Mouse (Mus musculus): ENCODE data around the gene Psmd4. TPM values are rescaled to one million over a fixed set of nuclear protein-coding genes. Genes with fewer than 3 reads are reported as not detected.
"Not testable (repeated sequence)": the region's sequence is repeated elsewhere in the genome, so short reads cannot be mapped to it uniquely, and the experiment has no call there.

Gene Psmd4
- total RNA-seq (2021) = 100 to 1,000 TPM; 163 to 181 TPM
- long read RNA-seq, experiment 1, transcript Psmd4-201 (10 exons, 1,276 nt) = minor isoform, 88 of 227 reads
- long read RNA-seq, experiment 1, transcript Psmd4-202 (10 exons, 1,332 nt) = major isoform, 89 of 227 reads
- long read RNA-seq, experiment 1, partial matches to known transcripts = 14 of 227 reads
- long read RNA-seq, experiment 1, other reads (novel, unspliced or antisense) = 36 of 227 reads
- long read RNA-seq, experiment 2, transcript Psmd4-202 (10 exons, 1,332 nt) = major isoform, 116 of 247 reads
- long read RNA-seq, experiment 2, transcript Psmd4-201 (10 exons, 1,276 nt) = minor isoform, 97 of 247 reads
- long read RNA-seq, experiment 2, partial matches to known transcripts = 8 of 247 reads
- long read RNA-seq, experiment 2, other reads (novel, unspliced or antisense) = 26 of 247 reads

DNA sequence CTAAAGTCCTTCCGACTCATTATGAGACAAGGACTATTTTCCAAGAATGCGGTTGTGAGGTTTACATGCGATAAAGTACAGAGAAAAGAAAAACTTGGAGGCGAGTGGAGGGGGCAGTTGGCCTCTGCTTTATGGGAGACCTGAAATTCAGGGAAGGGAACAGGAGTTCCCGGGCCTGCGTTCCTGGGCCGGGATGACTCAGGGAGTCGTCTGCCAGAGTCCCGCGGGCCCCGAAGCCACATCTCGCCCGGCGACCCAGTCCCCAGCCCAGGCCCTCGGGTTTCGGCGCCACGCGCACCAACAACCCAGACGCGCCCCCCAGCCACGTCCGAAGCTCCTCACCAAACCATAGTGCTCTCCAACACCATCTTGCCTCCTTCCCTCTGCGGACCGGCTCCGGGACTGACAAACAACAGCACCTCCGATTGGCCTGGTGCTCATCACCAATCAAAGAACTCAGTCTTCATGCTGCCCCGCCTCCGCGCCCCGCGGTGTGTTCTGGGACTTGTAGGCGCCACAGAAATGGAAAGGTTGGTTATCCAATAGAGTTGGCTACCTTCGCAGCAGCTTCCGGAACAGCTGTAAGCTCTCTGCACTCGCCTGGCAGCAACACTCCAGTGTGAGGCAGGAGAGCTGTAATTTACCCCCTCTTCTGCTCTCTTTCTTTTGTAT, at the start of gene Psmd4:
Psmd4 (minus strand) TSS at position 449 of the 672 bp plus-strand sequence.
- DNase-seq = peak; percentile 97

DNA sequence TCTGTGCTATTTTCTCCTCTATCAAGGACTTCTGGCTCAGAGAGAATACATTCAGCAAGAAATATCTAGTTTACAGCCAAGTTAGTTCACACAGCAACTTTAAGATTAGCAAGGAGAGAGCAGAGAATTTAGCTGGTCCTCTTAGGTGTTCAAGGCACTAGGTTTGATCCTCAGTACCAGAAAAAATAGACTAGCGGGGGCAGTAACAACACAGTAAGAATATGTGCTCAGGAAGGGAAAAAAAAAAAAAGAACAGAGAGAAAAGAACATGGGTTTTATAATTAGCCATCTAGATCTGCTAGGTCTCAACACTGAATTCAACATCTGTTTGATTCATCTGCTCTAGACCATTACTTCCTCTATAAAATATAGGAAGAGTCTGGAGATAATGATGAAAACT, 45.7 kb upstream of the Psmd4 start:
- DNase-seq = no peak

DNA sequence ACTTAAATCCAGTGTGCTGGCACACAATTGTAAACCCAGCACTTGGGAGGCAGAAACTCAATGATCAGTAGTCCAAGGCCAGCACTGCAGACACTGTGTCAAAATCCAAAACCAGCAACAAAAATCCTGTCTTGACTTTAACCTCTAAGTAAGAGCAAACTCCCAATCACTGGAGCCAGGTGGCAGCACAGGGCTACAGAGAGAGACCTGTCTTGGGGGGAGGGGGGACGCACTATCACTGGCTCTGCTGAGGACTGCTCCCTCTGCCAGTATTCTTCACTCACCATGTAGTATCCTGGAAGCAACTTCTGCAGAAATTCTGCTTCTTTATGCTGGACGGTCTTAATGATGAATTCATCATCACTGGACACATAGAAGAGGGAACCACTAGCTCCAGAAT, 29.2 kb upstream of the Psmd4 start:
- DNase-seq = no peak

DNA sequence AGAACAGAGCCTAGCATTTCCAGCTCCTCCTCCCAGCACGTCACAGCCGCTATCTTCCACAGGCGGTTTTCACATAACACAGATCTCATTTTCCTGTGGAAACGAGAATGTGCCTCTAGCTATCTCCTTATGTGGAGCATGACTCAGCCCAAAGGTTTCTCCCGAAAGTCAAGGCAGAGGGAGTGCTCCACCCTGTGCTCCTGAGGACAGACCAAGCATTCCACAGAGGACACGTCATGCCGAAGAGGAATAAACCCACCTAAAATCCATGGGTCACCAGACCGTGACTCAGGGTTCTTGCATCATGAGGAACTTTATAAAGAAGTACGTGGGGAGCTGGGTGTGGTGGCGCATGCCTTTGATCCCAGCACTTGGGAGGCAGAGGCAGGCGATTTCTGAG, 24.2 kb upstream of the Psmd4 start:
- DNase-seq = no peak

DNA sequence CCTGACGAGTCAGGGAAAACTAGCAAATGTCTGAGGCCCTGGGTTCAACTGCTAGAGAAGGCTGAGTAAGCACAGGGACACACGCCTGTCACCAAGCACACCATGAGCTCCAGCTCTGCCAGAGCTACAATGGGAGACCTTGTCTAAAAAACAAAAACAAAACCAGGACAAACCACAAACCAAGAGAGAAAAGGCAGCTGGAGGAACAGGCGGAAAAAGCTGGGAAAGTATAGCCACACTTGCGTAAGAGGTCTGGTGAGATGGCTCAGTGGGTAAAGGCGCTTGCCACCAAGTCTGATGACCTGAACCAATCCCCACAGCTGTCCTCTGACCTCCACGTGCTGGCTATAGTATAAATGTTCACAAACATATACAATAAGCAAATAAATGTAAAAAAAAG, 23.7 kb upstream of the Psmd4 start:
- DNase-seq = no peak

DNA sequence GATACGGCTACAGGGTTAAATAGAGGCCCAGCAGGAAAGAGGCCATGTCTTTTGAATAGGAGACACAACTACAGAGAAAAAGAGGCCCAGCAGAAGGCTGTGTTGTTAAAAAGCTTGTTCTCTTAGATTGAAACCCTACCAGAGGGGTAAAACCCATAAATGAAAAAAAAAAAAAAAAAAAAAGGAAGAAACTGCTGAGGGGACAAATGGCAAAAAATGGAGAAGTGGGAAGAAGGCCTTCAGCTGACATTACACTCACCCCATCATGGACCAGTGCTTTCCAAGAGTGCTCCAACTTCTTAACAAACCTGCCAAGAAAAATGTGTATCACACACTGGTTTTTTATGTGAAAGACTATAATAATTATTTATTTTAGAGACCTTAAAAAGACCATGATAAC, 23.1 kb upstream of the Psmd4 start:
- no peak for DNase-seq

DNA sequence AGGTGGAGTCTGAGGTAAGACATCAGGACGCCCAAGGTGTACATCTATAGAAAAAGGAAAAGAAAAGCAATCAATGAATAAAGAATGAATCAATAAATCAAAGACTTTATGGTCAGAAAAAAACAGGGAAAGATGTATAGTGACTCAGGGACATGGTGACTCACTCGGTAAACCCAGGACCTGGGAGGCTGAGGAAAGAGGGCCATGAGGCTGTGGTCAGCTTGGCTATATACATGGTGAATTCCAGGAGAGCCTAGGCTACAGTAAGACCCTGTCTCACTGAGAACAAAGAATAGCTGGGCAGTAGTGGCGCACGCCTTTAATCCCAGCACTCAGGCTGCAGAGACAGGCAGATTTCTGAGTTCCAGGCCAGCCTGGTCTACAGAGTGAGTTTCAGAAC, 21.3 kb upstream of the Psmd4 start:
- DNase-seq = no peak

DNA sequence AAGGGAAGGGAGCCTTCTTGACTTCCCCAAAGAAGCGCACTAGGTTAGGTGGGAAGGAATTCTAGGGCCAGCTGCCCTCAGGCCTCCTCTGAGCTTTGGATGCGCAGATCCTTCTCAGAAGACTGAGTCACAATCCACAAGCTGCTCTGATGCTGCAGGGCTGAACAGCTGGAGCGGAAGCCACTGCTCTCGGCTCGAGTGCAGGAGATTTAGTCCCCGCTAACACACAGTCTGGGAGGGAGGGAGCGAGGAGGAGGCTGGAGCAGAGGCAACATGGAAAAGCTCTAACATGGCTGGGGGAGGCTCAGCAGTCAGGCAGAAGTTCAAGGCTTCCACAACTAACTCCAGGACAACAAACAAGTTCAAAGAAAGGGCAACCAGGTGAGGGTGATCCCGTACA, 15.7 kb upstream of the Psmd4 start:
- DNase-seq = no peak

DNA sequence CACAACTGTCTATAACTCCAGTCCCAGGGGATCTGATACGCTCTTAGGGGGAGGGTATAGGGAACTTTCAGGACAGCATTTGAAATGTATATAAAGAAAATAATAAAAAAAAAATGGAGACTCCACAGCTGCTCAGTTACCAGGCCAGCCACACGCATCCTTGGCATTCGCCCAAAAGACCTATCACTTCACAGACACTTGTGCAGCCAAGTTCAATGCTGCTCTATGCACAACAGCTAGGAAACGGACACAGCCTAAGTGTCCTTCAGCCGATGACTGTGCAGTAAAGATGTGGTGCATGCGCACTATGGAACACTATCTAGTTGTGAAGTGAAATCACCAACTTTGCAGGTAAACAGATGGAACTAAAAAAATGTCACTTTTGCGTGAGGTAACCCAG, 13.9 kb upstream of the Psmd4 start:
- no peak for DNase-seq

DNA sequence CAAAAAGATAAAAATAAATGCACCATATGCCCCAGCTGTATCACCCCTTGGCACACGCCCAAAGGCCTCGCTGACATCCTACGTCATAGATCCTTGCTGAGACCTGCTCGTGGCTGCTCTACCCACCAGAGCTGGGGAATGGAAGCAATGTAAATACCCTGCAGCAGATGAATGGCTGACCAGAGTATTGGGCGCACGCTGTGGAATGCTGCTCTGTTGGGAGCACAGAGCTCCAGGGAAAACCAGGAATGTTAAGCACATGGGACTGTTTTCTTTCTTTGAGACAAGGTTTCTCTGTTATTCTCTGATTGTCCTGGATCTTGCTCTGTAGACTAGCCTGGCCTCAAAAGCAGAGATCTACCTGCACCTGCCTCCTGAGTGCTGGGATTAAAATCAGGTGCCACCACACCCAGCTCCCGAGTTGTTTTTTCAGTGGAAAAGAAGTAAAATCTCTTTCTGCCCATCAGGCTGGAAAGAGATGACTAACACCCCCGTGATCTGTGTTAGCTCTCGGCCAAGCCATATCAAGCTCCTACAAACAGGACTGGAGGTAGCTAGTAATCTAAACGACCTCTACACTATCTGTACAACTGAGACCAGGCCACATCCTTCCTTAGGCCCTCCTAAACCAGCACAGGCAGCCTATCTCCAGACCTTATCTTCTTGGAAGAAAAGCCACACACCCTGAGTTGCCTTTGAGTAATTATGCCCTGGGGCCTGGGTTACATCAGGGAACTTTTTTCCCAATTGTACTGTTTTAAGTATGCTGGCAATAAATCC, 12.3 kb upstream of the Psmd4 start:
- DNase-seq = no peak

DNA sequence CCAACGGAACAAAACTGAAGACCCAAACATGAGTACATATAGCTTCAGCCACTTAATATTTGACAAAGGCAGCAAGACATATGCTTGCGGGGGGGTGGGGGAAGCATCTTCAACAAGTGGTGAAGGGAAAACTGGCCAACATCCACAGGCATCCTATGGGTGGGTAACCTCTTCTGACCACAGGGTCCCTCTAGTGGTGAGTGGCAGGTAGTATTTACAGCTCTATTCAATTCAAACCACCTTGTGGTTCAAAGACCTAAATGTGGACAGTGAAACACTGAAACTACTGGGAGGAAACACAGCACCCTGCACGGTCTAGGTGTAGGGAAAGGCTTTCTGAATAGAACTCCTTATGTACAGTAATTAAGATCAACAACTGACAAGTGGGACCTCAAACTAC, 11.3 kb upstream of the Psmd4 start:
- no peak for DNase-seq

DNA sequence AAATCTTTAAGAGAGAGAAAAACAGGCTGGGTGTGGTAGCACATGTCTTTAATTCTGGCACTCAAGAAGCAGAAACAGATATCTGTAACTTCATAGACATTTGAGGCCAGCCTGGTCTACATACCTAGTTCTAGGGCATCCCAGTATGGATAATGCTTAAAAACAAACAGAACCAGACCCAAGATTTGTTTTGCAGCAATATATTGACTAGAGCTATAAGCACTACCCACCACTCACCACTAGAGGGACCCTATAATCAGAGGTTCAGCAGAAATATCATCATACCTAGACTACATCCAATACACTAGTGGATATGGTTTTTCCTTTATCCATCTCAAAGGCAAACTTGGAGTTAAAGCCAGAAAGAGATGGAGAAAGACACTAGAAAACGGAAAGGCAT, 10.5 kb upstream of the Psmd4 start:
- DNase-seq = no peak

DNA sequence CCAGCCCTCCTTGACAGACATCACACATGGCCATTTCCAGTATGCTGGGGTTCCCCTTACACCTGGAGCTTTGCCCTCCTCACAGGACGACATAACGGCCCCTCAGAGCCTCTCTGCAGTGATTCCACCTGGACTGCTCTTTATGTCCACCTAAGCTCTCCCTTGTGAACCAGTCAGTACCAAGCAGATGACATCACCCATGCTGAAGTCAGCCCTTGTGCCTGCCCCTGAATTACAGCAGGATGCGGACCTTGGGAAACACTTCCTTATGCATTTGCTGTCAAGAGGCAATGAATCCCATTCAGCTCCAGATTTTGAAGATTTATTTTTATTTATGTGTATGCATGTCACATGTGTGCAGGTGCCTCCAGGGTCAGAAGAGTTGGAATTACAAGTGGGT, 5.5 kb upstream of the Psmd4 start:
- no peak for DNase-seq

DNA sequence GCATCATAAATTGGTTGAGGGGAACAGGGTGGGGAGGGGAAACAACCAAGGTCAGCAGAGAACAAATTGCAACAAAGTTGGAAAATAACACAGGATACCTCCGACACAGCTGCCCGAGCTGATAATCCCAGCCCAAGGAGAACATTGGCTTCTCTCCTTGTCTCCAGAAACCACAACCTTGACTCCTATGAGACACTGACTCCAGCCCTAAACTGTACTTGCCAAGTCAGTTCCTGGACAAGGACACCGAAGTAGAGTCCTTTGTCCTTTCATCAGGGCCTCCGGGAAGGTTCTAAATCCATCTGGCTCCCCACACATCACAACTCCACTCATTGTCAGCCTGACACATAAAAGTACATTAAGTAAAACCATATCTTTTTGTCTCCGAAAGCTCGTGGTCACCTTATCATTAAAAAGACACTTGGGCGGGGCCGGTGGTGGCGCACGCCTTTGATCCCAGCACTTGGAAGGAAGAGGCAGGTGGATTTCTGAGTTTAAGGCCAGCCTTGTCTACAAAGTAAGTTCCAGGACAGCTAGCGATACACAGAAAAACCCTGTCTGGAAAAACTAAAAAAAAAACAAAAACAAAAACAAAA, 4.1 kb upstream of the Psmd4 start:
- DNase-seq = no peak

DNA sequence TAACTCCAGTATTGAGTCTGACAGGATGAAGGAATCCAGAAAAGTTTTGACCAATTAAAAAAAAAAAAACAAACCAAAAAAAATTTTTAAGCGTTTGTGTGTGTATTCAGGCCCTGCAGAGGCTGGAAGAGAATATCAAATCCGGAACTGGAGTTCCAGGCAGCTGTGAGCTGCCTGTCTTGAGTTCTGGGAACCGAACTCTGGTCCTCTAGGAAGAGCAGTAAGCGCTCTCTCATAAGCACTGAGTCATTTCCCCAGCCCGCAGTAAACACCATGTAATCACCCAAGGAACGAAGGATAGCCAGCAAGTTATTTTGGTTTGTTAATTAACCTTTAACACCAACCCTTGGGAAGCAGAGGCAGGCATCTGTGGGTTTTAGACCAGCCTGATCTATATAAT, 837 bp upstream of the Psmd4 start:
- no peak for DNase-seq

DNA sequence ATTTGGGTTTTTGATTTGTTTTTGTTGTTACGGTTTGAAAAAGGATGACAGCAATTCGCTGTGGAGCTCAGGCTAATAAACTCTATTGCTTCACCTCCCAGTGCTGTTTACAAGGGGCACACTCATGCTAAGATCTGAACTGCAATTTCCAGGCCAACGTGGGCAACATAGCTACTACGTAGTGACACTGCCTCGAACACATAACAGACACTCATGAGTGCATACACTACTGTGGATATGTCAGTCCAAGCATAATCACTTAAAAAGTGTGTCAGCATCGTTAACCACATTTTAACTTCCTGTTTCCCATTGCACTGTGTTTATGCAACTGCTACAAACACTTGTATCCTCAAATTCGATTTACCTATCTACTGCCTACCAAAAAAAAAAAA, 420 bp upstream of the Psmd4 start:
- DNase-seq = no peak

DNA sequence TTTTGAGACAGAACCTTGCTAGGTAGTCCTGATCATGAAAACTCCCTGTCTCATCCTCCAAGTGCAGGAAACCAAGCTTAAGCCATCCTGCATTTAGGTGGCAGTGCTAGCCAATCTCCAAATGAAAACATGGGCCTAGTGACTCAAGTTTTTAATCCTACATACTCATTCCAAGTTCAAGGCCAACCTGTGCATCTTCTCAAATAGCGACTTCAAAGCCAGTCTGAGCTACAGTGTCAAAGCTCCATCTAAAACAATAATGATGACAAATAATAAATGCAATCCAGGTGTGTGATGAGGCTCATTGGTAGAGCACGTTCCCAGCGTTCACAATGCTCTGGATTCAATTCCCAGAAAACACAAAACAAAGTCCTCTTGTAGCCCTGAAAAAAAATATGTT, 789 bp downstream of the Psmd4 start:
- DNase-seq = no peak

DNA sequence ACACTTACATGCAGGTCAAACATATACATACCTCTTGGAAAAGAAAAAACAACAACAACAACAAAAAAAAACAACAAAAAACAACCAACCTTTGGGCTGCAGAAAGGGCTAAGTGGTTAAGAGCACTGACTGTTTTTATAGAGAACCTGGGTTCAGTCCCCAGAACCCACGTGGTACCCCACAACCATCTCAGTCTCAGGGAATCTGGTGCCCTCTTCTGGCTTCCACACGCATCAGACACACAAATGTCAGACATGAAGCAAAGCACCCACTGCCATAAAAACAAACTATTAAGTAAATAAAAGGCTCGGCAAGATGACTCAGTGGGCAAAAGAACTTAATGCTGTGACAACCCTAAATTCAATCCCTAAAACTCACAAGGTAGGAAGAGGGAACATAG, 12.5 kb downstream of the Psmd4 start:
- no peak for DNase-seq

DNA sequence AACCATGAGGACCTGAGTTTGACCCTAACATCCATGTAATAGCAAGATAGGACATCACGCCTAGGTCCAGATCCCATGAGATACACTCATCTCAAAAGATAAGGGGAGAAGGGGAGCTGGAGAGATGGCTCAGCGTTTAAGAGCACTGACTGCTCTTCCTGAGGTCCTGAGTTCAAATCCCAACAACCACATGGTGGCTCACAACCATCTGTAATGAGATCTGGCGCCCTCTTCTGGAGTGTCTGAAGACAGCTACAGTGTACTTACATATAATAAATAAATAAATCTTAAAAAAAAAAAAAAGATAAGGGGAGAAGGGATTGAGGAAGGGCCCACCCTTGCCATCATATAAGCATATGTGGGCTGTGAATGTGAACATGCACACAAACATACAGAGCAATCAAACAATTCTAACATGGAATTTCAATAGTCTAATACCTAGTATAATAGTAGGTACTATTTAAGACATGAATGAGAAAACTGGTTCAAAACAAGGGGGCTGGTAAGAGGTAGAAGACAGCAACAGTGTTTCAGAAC, 13.1 kb downstream of the Psmd4 start:
- not testable (repeated sequence) for DNase-seq

DNA sequence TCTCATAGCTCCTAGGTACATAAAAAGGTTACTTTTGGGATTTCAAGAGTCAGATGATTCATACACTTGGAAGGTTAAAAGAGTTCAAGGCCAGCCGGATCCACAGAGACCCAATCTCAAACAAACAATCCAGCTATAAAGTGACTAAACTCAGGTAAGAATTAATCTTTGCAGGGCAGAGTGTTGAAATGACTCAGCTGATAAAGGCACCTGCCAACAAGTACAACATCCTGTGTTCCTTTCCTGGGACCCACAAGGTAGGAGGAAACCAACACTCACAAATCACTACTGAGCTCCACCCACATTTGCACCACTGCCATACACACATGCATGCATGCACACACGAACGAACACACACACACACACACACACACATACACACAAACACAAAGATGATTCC, 13.8 kb downstream of the Psmd4 start:
- DNase-seq = no peak

DNA sequence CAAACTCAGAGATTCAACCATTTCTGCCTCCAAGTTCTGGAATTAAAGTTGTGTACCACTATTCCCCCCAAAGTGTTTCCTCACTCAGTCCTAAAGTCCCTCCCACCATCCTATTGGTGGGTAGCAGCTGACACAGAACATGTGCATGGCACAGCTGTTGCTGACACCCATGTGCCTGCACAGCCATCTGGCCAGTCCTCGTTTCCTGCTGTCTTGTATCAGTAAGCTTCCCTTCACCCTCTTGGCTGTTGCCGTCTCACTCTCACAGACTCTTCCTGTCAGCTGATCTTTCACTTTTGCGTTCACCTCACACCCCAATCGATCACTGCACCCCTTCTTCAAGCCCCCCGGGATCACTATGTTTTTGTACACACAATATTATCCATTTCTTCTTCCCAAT, 14.7 kb downstream of the Psmd4 start:
- peak; percentile 23 for DNase-seq

DNA sequence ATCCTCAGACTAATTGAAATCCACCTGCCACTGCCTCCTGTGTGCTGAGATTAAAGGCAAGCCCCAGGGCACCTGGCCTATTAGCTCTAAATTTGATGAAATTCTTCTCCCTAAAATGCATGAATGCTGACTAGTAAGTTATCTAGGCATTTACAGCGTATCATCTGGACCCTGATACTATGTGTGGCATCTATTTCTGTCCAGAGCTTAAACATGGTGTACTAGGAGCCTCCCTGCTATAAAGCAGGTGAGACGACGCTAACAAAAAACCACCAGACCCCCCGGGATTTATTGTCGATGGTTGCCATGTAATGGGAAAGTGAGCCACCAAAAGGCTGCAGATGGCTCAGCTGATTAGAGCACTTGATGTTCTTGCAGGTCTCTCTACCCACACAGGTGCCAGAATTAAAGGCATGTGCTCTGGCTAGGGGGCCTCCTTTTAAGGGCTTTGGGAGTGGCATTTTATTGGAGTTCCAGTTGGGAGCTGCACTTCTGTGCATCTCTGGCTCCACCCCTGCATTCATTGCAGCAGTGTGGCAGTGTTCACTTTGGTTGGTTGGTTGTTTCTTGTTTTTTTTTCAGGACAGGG, 15.3 kb downstream of the Psmd4 start:
- no peak for DNase-seq
